ENCODE assay signal across 34 mouse cellular contexts in genomic region chr9:111421862-111422261, GRCm38 (mm10). TPM values are rescaled to one million over a fixed set of nuclear protein-coding genes. Genes with fewer than 3 reads are reported as not detected.
"Had no signal": no experiment of that assay in that cellular context is flagged by ENCODE, and none has a peak within 500 bp of the region (broad histone marks: within the 10 kb centered on the region; RNA-seq: fewer than 3 reads in every experiment).

No protein-coding gene starts in this region.

- H3K9ac ChIP-seq: heart, embryonic 12.5 days; heart, embryonic 13.5 days; heart, embryonic 15.5 days; hindbrain, embryonic 12.5 days; hindbrain, embryonic 13.5 days; hindbrain, embryonic 14.5 days; hindbrain, embryonic 15.5 days; intestine, embryonic 15.5 days; kidney, embryonic 15.5 days had no signal

- H3K27me3 ChIP-seq: heart, embryonic 12.5 days; heart, embryonic 13.5 days; heart, embryonic 15.5 days; hindbrain, embryonic 12.5 days; hindbrain, embryonic 13.5 days; hindbrain, embryonic 15.5 days; intestine, embryonic 15.5 days; kidney, embryonic 15.5 days had no signal

- ATAC-seq: hindbrain, embryonic 16.5 days; hindbrain, postnatal 0 days; inflammation-experienced regulatory T-cells, adult 6 months; intestine, postnatal 0 days had no signal

- H3K4me1 ChIP-seq: heart, embryonic 12.5 days; heart, embryonic 13.5 days; heart, embryonic 15.5 days; intestine, embryonic 15.5 days had no signal

- H3K4me2 ChIP-seq: heart, embryonic 11.5 days; heart, embryonic 12.5 days; heart, embryonic 13.5 days; heart, embryonic 15.5 days; hindbrain, embryonic 12.5 days; hindbrain, embryonic 13.5 days; hindbrain, embryonic 14.5 days; hindbrain, embryonic 15.5 days; intestine, embryonic 15.5 days; kidney, embryonic 15.5 days had no signal

- H3K27ac ChIP-seq: heart, embryonic 13.5 days; heart, embryonic 15.5 days; hindbrain, embryonic 10.5 days; hindbrain, embryonic 12.5 days; hindbrain, embryonic 13.5 days; hindbrain, embryonic 14.5 days; hindbrain, embryonic 15.5 days; hindbrain, postnatal 0 days; kidney, embryonic 15.5 days; kidney, postnatal 0 days; layer of hippocampus, adult 2 months had no signal

- H3K9me3 ChIP-seq: heart, embryonic 15.5 days; hindbrain, embryonic 10.5 days; hindbrain, embryonic 12.5 days; hindbrain, embryonic 13.5 days; hindbrain, embryonic 15.5 days; intestine, embryonic 15.5 days; kidney, embryonic 15.5 days had no signal

- H3K36me3 ChIP-seq: heart, embryonic 12.5 days; heart, embryonic 13.5 days; heart, embryonic 15.5 days; hindbrain, embryonic 10.5 days; hindbrain, embryonic 12.5 days; hindbrain, embryonic 13.5 days; hindbrain, embryonic 15.5 days; intestine, embryonic 15.5 days; kidney, embryonic 15.5 days had no signal

- DNase-seq: heart, postnatal 10 days; heart, postnatal 14 days; heart, postnatal 36 days; heart, postnatal 4 days; kidney, adult 11 months; kidney, adult 18-20 months; kidney, adult 2 months; kidney, adult 8-10 months; kidney, adult 9 months; kidney, postnatal 10 days; kidney, postnatal 14 days; kidney, postnatal 25 days; kidney, postnatal 36 days; kidney, postnatal 4 days; layer of hippocampus, adult 9-11 months; layer of hippocampus, postnatal 36 days had no signal

- H3K4me3 ChIP-seq: heart, embryonic 12.5 days; heart, embryonic 13.5 days; heart, embryonic 15.5 days; hindbrain, embryonic 10.5 days; hindbrain, embryonic 12.5 days; hindbrain, embryonic 13.5 days; hindbrain, embryonic 15.5 days; intestine, embryonic 15.5 days; kidney, embryonic 15.5 days; layer of hippocampus, adult 2 months had no signal

RNA-seq across cellular contexts. Expression of gene Dclk3, which starts 17.0 kb away (rescaled TPM):
- total RNA-seq: hematopoietic stem cell, adult 5-6 weeks had no signal
- polyA plus RNA-seq: inflammation-experienced regulatory T-cells, adult 6 months had no signal
